Mouse (Mus musculus) natural killer cell, adult 2 months (primary cell): ENCODE results near the gene Gm13278.
"Not testable (repeated sequence)": the region's sequence is repeated elsewhere in the genome, so short reads cannot be mapped to it uniquely, and the experiment has no call there.

Experiments
- DNase-seq, 2 experiments: peaks; one replicate each; pipeline ENCODE4 v3.0.0; 2022; ENCODE audit warnings: low spot score in 2 of 2

Gm13278 gene

DNA sequence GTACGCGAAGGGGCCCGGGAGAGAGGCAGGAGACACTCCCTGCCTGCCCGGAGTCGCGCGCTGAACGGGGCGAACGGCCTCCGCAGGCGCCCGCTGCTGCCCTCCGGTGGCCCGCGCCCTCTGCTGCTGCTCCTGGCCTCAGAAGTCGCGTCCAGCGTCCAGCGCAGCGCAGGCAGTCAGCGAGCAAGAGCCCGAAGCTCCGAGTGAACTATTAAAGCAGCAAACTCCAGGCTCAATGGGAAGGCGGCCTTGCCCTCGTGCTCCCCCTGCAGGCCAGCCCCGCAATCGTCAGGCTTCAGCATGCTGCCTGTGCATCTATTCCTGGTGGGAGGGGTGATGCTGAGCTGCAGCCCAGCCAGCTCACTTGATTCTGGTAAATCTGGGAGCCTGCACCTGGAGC lies at the start of gene Gm13278:
Gene Gm13278, plus strand, starts transcription at position 301 of the 400 bp plus-strand sequence.
- DNase-seq: not testable (repeated sequence)

DNA sequence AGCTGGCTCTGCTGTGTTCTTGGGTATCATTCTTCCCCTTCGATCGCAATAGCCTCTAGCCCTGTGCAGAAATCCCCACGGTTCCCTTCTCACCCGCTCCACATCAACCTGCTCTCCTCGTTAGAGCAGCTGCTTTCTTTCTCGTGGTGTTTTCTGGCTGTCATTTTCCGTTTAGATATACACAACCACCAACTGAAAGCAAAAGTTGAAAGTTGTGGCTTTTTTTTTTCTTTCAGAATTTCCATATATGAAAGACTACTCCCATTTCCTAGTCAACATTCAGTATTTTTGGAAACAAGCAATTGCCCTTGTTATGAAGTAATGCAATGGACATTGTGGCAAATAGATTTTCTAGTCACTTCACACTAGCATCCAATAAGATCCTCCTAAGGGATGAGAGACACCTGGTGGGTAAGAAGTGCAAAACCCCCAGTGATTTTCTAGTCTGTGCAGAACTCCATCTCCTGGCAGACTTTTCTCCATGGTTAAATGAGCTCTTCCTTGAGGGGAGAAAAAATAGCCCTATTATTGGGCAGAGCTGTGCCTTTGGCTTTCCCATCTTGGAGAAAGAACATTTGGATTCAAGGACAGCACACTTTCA lies 48.5 kb upstream of the Gm13278 start:
- DNase-seq: no peak

DNA sequence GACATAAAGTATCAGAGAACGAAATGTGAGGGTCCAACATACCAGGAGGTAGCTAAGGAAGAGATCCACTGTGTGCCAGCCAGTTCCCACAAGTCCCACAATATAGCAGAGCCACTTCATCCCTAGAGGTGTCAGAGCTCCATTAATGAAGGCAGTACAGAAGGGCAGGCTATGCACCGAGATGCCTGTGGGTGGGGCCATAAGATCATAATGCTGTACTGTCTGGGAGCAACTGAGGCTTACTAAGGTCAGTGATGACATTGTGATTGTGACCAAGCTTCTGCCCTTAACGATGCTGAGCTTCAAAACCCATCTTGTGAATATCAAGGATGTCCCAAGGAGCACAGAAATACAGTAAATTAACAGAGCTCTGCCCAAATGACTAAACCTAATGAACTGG lies 47.1 kb upstream of the Gm13278 start:
- DNase-seq: no peak

DNA sequence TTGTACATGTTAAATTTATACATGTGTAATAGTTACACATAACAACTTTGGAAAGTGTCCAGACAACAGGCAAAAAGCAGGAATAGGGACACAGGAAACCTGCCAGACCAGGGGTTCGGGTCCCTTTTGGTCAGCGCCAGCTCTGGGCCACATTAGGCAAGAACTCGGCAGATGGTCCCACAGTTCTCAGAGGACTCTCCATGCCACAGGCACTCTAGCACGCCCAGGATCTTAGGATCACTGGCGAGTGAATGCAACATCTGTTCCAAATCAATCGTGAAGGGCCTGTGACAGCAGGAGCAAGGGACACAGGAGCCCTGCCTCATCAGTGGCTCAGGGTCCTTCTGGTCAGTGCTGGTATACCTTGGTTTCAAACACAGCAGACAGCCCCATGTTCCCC lies 41.4 kb upstream of the Gm13278 start:
- DNase-seq: no peak

DNA sequence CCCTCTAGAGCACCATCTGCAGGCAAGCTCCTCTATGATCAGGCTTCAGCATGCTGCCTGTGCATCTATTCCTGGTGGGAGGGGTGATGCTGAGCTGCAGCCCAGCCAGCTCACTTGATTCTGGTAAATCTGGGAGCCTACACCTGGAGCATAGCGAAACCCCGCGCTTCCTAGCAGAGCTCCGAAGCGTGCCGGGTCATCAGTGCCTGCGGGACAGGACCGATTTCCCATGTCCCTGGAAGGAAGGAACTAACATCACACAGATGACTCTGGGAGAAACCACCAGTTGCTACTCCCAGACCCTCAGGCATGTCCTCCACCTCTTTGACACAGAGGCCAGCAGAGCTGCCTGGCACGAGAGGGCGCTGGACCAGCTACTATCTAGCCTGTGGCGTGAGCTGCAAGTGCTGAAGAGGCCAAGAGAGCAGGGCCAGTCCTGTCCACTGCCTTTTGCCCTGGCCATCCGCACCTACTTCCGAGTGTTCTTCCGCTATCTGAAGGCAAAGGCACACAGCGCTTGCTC lies 36.5 kb upstream of the Gm13278 start, which contains the start of gene Gm13271:
Gene Gm13271, plus strand, starts transcription at position 51 of the 523 bp plus-strand sequence.
- DNase-seq: peak; percentile 54 to 55

DNA sequence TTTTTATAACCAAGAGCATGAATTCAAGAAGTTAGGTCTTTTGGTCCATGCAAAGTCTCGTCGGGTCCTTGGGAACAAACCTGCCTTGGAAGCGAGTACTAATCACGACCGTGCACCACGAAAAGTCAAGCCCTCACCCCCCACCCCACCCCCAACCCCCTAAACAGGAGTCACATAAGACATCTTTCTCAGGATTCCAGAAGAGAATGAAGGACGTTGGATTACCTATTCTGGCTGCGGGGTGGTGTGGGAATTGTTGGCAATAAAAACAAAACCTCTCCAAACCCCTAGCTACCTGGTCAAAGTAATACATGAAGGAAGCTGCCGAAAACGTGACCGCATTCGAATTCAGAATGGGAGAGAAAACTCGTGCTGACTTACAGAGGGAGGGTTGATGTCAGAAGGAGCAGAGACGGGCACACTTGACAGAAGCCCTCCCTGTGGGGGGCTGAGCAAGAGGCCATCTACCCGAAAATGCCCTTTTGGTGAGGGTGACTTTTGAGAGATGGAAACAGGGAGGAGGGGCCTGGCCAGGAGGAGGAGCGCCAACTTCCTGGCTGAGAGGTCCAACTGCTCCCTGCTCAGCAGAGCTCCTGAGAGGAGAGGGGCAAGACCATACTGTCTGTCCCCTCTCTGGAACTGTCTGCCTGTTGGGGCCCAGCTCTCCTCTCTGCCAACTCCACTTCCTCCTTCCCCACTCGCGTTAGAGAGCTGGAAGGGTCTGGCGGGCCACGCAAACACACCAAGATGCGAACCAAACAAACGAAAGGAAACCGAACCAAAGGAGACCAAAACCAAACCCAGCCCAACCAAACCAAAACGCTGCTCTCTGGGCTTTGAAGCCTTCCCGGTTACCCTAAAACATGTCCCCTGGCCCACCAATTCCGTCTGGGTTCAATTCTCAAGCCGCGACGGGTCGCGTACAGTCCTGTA lies 34.5 kb upstream of the Gm13278 start:
- peak in 1 of 2 experiments; percentile 20 for DNase-seq

DNA sequence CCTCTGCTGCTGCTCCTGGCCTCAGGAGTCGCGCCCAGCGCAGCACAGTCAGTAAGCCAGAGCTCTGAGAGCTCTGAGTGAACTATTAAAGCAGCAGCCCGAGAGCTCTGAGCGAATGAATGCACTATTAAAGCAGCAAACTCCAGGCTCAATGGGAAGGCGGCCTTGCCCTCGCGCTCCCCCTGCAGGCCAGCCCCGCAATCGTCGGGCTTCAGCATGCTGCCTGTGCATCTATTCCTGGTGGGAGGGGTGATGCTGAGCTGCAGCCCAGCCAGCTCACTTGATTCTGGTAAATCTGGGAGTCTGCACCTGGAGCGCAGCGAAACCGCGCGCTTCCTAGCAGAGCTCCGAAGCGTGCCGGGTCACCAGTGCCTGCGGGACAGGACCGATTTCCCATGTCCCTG lies 33.7 kb upstream of the Gm13278 start:
- DNase-seq: peak; percentile 90 to 92

DNA sequence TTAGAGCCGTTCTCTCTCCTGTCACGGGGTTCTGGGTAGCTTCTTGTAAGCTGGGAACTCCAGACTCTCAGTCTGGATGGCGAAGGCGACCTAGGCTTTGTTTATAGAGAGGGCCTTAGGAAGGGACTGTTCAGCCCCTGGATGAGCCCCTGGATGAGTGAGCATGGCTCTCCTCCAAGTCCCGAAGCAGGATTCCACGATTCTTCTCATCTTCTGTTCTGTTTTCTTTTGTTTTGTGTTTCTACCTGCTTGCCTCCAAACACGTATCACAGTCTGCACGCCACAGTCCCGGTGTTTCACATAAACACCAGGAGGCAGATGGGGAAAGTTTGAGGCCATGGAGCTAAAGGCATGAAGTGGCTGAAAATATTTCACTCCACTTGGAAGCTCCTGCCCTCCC lies 32.6 kb upstream of the Gm13278 start:
- DNase-seq: not testable (repeated sequence)

DNA sequence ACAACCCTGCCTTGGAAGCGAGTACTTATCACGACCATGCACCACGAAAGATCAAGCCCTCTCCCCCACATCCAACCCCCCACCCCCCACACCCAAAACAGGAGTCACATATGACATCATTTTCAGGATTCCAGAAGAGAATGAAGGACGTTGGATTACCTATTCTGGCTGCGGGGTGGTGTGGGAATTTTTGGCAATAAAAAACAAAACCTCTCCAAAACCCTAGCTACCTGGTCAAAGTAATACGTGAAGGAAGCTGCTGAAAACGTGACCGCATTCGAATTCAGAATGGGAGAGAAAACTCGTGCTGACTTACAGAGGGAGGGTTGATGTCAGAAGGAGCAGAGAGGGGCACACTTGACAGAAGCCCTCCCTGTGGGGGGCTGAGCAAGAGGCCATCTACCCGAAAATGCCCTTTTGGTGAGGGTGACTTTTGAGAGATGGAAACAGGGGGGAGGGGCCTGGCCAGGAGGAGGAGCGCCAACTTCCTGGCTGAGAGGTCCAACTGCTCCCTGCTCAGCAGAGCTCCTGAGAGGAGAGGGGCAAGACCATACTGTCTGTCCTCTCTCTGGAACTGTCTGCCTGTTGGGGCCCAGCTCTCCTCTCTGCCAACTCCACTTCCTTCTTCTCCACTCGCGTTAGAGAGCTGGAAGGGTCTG lies 31.6 kb upstream of the Gm13278 start, which contains the start of gene Gm13283:
Gene Gm13283, plus strand, starts transcription at position 510 of the 659 bp plus-strand sequence.
- DNase-seq: peak; percentile 22 to 25

DNA sequence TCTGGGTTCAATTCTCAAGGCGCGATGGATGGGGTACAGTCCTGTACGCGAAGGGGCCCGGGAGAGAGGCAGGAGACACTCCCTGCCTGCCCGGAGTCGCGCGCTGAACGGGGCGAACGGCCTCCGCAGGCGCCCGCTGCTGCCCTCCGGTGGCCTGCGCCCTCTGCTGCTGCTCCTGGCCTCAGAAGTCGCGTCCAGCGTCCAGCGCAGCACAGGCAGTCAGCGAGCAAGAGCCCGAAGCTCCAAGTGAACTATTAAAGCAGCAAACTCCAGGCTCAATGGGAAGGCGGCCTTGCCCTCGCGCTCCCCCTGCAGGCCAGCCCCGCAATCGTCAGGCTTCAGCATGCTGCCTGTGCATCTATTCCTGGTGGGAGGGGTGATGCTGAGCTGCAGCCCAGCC lies 30.9 kb upstream of the Gm13278 start:
- peak; percentile 63 to 64 for DNase-seq

DNA sequence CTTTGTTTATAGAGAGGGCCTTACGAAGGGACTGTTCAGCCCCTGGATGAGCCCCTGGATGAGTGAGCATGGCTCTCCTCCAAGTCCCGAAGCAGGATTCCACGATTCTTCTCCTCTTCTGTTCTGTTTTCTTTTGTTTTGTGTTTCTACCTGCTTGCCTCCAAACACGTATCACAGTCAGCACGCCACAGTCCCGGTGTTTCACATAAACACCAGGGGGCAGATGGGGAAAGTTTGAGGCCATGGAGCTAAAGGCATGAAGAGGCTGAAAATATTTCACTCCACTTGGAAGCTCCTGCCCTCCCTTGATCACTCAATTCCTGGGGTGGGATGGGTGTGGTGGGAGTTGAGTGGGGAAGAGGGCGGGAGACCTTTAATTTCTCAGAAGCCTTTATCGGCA lies 29.6 kb upstream of the Gm13278 start:
- DNase-seq: peak; percentile 57 to 74

DNA sequence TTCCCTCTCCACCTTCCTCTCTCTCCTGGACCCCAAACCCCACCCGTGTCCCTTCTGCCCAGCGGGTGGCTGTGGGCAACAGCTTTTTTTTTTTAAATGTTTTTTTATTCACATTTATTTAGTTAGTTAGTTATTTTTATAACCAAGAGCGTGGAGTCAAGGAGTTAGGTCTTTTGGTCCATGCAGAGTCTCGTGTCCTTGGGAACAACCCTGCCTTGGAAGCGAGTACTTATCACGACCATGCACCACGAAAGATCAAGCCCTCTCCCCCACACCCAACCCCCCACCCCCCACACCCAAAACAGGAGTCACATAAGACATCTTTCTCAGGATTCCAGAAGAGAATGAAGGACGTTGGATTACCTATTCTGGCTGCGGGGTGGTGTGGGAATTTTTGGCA lies 29.0 kb upstream of the Gm13278 start:
- not testable (repeated sequence) for DNase-seq

DNA sequence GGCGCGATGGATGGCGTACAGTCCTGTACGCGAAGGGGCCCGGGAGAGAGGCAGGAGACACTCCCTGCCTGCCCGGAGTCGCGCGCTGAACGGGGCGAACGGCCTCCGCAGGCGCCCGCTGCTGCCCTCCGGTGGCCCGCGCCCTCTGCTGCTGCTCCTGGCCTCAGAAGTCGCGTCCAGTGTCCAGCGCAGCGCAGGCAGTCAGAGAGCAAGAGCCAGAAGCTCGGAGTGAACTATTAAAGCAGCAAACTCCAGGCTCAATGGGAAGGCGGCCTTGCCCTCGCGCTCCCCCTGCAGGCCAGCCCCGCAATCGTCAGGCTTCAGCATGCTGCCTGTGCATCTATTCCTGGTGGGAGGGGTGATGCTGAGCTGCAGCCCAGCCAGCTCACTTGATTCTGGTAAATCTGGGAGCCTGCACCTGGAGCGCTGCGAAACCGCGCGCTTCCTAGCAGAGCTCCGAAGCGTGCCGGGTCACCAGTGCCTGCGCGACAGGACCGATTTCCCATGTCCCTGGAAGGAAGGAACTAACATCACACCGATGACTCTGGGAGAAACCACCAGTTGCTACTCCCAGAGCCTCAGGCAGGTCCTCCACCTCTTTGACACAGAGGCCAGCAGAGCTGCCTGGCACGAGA lies 27.8 kb upstream of the Gm13278 start:
- DNase-seq: peak; percentile 47 to 52

DNA sequence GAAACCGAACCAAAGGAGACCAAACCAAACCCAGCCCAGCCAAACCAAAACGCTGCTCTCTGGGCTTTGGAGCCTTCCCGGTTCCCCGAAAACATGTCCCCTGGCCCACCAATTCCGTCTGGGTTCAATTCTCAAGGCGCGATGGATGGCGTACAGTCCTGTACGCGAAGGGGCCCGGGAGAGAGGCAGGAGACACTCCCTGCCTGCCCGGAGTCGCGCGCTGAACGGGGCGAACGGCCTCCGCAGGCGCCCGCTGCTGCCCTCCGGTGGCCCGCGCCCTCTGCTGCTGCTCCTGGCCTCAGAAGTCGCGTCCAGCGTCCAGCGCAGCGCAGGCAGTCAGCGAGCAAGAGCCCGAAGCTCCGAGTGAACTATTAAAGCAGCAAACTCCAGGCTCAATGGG lies 17.8 kb upstream of the Gm13278 start, which contains the start of gene Gm13290:
Gene Gm13290, plus strand, starts transcription at position 301 of the 400 bp plus-strand sequence.
- not testable (repeated sequence) for DNase-seq

DNA sequence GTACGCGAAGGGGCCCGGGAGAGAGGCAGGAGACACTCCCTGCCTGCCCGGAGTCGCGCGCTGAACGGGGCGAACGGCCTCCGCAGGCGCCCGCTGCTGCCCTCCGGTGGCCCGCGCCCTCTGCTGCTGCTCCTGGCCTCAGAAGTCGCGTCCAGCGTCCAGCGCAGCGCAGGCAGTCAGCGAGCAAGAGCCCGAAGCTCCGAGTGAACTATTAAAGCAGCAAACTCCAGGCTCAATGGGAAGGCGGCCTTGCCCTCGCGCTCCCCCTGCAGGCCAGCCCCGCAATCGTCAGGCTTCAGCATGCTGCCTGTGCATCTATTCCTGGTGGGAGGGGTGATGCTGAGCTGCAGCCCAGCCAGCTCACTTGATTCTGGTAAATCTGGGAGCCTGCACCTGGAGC lies 14.7 kb upstream of the Gm13278 start, which contains the start of gene Gm13289:
Gene Gm13289, plus strand, starts transcription at position 301 of the 400 bp plus-strand sequence.
- DNase-seq: not testable (repeated sequence)

DNA sequence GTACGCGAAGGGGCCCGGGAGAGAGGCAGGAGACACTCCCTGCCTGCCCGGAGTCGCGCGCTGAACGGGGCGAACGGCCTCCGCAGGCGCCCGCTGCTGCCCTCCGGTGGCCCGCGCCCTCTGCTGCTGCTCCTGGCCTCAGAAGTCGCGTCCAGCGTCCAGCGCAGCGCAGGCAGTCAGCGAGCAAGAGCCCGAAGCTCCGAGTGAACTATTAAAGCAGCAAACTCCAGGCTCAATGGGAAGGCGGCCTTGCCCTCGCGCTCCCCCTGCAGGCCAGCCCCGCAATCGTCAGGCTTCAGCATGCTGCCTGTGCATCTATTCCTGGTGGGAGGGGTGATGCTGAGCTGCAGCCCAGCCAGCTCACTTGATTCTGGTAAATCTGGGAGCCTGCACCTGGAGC lies 11.8 kb upstream of the Gm13278 start, which contains the start of gene Gm13272:
Gene Gm13272, plus strand, starts transcription at position 301 of the 400 bp plus-strand sequence.
- DNase-seq: not testable (repeated sequence)

DNA sequence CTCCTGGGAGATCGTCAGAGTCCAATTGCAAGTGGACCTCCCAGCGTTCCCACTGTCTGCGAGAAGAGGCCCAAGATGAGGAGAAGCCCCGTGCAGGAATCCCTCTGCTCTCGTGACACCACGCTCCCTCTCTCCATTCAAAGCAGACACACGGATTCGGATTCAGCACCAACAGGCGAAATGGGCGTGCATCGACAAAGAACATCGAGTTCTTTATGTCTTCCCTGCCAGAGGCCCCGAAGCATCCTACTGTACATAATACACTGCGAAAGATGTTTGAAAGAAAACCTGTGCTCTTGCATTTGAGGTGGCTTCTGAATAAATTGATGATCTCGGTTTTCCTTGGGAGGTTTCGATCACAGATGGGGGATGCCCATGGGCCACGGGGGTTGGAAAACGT lies 11.0 kb upstream of the Gm13278 start:
- not testable (repeated sequence) for DNase-seq

DNA sequence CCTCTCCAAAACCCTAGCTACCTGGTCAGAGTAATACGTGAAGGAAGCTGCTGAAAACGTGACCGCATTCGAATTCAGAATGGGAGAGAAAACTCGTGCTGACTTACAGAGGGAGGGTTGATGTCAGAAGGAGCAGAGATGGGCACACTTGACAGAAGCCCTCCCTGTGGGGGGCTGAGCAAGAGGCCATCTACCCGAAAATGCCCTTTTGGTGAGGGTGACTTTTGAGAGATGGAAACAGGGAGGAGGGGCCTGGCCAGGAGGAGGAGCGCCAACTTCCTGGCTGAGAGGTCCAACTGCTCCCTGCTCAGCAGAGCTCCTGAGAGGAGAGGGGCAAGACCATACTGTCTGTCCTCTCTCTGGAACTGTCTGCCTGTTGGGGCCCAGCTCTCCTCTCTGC lies 9.5 kb upstream of the Gm13278 start, which contains the start of gene Ifnz:
Gene Ifnz, plus strand, starts transcription at position 301 of the 400 bp plus-strand sequence.
- not testable (repeated sequence) for DNase-seq

DNA sequence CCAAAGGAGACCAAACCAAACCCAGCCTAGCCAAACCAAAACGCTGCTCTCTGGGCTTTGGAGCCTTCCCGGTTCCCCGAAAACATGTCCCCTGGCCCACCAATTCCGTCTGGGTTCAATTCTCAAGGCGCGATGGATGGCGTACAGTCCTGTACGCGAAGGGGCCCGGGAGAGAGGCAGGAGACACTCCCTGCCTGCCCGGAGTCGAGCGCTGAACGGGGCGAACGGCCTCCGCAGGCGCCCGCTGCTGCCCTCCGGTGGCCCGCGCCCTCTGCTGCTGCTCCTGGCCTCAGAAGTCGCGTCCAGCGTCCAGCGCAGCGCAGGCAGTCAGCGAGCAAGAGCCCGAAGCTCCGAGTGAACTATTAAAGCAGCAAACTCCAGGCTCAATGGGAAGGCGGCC lies 9.0 kb upstream of the Gm13278 start:
- DNase-seq: not testable (repeated sequence)

DNA sequence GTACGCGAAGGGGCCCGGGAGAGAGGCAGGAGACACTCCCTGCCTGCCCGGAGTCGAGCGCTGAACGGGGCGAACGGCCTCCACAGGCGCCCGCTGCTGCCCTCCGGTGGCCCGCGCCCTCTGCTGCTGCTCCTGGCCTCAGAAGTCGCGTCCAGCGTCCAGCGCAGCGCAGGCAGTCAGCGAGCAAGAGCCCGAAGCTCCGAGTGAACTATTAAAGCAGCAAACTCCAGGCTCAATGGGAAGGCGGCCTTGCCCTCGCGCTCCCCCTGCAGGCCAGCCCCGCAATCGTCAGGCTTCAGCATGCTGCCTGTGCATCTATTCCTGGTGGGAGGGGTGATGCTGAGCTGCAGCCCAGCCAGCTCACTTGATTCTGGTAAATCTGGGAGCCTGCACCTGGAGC lies 5.9 kb upstream of the Gm13278 start, which contains the start of gene Gm13276:
Gene Gm13276, plus strand, starts transcription at position 301 of the 400 bp plus-strand sequence.
- DNase-seq: not testable (repeated sequence)

DNA sequence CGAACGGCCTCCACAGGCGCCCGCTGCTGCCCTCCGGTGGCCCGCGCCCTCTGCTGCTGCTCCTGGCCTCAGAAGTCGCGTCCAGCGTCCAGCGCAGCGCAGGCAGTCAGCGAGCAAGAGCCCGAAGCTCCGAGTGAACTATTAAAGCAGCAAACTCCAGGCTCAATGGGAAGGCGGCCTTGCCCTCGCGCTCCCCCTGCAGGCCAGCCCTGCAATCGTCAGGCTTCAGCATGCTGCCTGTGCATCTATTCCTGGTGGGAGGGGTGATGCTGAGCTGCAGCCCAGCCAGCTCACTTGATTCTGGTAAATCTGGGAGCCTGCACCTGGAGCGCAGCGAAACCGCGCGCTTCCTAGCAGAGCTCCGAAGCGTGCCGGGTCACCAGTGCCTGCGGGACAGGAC lies 2.9 kb upstream of the Gm13278 start, which contains the start of gene Gm13277:
Gene Gm13277, plus strand, starts transcription at position 231 of the 400 bp plus-strand sequence.
- DNase-seq: peak; percentile 63 to 68
